22 mouse cellular contexts compared by ENCODE assay signal in the genomic region with DNA sequence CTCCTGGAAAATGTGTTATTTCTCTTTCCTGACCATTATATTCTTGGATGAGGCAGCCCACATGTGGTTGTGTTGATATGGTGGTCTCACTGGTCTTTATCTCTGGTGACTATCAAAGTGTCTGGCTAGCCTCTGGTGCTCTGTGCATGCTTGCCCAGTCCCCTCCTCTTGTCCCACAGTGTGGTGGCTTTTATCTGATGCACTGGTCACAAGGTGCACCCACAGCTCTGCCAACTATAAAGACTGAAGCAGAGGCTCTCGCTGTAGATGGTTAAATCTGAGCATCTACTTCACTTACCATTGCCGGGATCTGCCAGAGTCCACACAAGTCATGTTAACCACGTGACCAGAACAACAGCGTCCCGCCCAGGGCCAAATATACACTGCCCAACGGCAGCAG.
"Had no signal": no experiment of that assay in that cellular context is flagged by ENCODE, and none has a peak within 500 bp of the region (broad histone marks: within the 10 kb centered on the region; RNA-seq: fewer than 3 reads in every experiment).

No protein-coding gene starts in this region.

- H3K27me3 ChIP-seq: limb, embryonic 12.5 days; limb, embryonic 15.5 days; liver, embryonic 15.5 days; midbrain, embryonic 12.5 days; neural tube, embryonic 13.5 days had no signal

- H3K4me1 ChIP-seq: limb, embryonic 15.5 days had no signal

- DNase-seq: kidney, adult 2 months; kidney, postnatal 25 days; layer of hippocampus, postnatal 36 days; left cerebral cortex, postnatal 4 days; lung, adult 2 months; lung, postnatal 14 days; lung, postnatal 4 days; right cerebral cortex, postnatal 4 days; thymus, adult 2 months; thymus, postnatal 14 days; thymus, postnatal 4 days had no signal

- H3K4me2 ChIP-seq: limb, embryonic 12.5 days; limb, embryonic 15.5 days; liver, embryonic 15.5 days; midbrain, embryonic 12.5 days; neural tube, embryonic 13.5 days had no signal

- H3K27ac ChIP-seq: kidney, postnatal 0 days; left cerebral cortex, adult 2 months; limb, embryonic 12.5 days; limb, embryonic 15.5 days; midbrain, embryonic 12.5 days; neural tube, embryonic 13.5 days; stomach, postnatal 0 days had no signal

- H3K4me3 ChIP-seq: left cerebral cortex, adult 2 months; limb, embryonic 12.5 days; limb, embryonic 15.5 days; liver, embryonic 15.5 days; midbrain, embryonic 12.5 days; myocyte; neural tube, embryonic 13.5 days had no signal

- ATAC-seq: intestine, postnatal 0 days; midbrain, embryonic 16.5 days had no signal

- H3K9ac ChIP-seq: limb, embryonic 12.5 days; limb, embryonic 15.5 days; liver, embryonic 15.5 days; midbrain, embryonic 12.5 days; neural tube, embryonic 13.5 days had no signal

- H3K36me3 ChIP-seq: limb, embryonic 12.5 days; limb, embryonic 15.5 days; liver, embryonic 15.5 days; midbrain, embryonic 12.5 days; neural tube, embryonic 13.5 days had no signal

- H3K9me3 ChIP-seq: limb, embryonic 12.5 days; limb, embryonic 15.5 days; liver, embryonic 15.5 days; midbrain, embryonic 12.5 days; neural tube, embryonic 13.5 days had no signal
